Mouse (Mus musculus) cerebellum, adult 2 months (tissue): ENCODE data around the gene Grid1.

Experiments used
- CTCF ChIP-seq: fragments of 200-500 bp; IDR thresholded peaks from 2 replicates; pipeline ENCODE4 v1.5.1; 2011; ENCODE audit warnings: low read depth, mild to moderate bottlenecking, control low read depth, low read length, moderate library complexity, borderline replicate concordance; ENCODE audit not compliant: insufficient read depth
- POLR2A ChIP-seq: fragments of 200-500 bp; IDR thresholded peaks from 2 replicates; pipeline ENCODE4 v1.6.1; 2011; ENCODE audit warnings: low read length, control low read depth, borderline replicate concordance; ENCODE audit not compliant: insufficient read depth

DNA sequence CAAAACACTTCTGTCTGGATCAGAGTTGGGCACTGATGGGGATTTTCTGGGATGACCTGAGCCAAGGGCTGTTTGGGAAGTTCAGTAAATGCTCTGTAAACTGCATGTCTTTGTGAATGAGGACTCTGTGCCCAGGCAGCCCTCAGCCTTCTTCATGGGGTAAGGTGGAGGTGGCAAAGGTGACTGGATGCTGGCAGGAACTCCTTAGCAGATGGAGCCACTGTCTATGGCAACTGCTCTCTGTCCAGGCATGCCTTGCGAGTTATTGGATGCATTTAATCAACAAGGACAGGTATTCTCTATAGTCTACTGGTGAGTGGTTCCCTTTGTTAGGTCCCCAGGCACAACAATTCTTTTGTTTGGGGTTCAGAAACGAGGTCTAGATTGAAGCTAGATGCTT lies 85.8 kb downstream of the Grid1 start:
- TF ChIP-seq CTCF (no peak), POLR2A (no peak)
